Mouse (Mus musculus): ENCODE data around the gene Abhd17a.

DNA sequence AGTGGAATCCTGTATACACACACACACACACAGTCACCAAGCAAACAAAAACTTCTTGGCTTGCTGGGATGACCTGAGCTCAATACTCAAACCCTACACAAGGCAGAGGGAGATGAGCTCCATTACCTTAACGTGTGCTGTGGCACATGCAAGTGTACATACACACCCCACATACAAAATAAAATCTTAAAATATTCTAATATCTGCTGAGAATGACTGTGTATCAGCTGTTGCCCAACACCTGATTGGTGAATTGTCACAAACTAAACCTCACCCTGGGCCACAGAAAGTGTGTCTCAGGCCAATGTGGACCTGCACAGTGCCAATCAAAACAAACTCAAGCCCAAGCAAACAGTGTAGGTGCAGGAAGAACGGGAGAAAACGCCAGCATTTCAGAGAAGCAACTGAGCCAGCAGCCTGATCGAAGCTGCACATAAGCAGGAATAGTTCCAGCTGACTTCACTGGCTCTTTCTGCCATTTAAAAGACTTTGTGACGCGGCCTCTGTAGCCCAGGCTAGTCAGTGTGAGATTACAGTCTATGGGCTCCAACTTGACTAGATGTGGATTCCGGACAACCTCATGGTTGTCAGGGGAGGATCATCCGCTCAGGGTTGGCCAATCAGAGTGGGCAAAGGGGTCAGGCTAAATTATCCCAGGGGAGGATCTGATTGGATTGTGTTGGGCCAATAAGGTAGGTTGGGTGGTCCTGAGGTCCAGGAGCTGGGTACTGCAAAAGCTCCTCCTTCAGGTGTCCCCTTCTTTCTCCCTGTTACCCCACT lies 29.5 kb upstream of the Abhd17a start:
- TF ChIP-seq CTCF (IDR thresholded peaks at IDR 0.05; ENCODE audit: low read depth): no peak
- TF ChIP-seq EP300 (IDR thresholded peaks at IDR 0.05; ENCODE audit: low read depth): no peak
